Mouse (Mus musculus): ENCODE measurements around the gene Magi2. TPM values are rescaled to one million over a fixed set of nuclear protein-coding genes. Genes with fewer than 3 reads are reported as not detected.

Magi2 gene
- polyA plus RNA-seq, 1 experiment from 2014 or later: 3.0 TPM

GRCm38 (mm10) chr5:20671826-20672225, 1445.0 kb downstream of the Magi2 start:
- no peak overlapping the region for H3K9ac ChIP-seq (replicated peaks; ENCODE audit: low read length)

GRCm38 (mm10) chr5:20674523-20674922, 1447.7 kb downstream of the Magi2 start:
- Histone ChIP-seq H3K4me1 (ENCODE audit: control insufficient read depth, insufficient read depth, low read length) (peaks cover 2% of the 10 kb centered on the region), H3K9me3 (replicated peaks; ENCODE audit: control insufficient read depth, low read length) (no peaks in the 10 kb centered on the region), H3K27ac (replicated peaks; ENCODE audit: low read depth, low read length) (no peak overlapping the region), H3K36me3 (replicated peaks; ENCODE audit: control insufficient read depth, insufficient read depth, low read depth, low read length) (no peaks in the 10 kb centered on the region), H3K9ac (replicated peaks; ENCODE audit: low read length) (no peak overlapping the region), H3K4me2 (ENCODE audit: low read depth, low read length) (no peak overlapping the region), H3K4me3 (ENCODE audit: low read depth, low read length) (no peak overlapping the region), H3K27me3 (ENCODE audit: control insufficient read depth, insufficient read depth, low read length) (no peaks in the 10 kb centered on the region)
- ATAC-seq (replicated peaks; ENCODE audit: insufficient number of reproducible peaks, low FRiP score, low TSS enrichment, low read depth) (no peak), DNase-seq (ENCODE audit: low spot score) (no peak)
- 64% methylated on average over 8 of the region's 8 CpGs for WGBS

More at GRCm38 (mm10) chr5:20671826-20672225, 1445.0 kb downstream of the Magi2 start:
- Histone ChIP-seq H3K4me3 (ENCODE audit: low read depth, low read length) (no peak overlapping the region), H3K27me3 (ENCODE audit: control insufficient read depth, insufficient read depth, low read length) (no peaks in the 10 kb centered on the region), H3K4me2 (ENCODE audit: low read depth, low read length) (no peak overlapping the region), H3K36me3 (replicated peaks; ENCODE audit: control insufficient read depth, insufficient read depth, low read depth, low read length) (no peaks in the 10 kb centered on the region), H3K9me3 (replicated peaks; ENCODE audit: control insufficient read depth, low read length) (no peaks in the 10 kb centered on the region), H3K27ac (replicated peaks; ENCODE audit: low read depth, low read length) (no peak overlapping the region), H3K4me1 (ENCODE audit: control insufficient read depth, insufficient read depth, low read length) (peaks cover 2% of the 10 kb centered on the region)
- WGBS: 45% methylated on average over 1 of the region's 1 CpGs
- DNase-seq (ENCODE audit: low spot score): no peak
- ATAC-seq (replicated peaks; ENCODE audit: insufficient number of reproducible peaks, low FRiP score, low TSS enrichment, low read depth): no peak

GRCm38 (mm10) chr5:20675163-20675665, 1448.4 kb downstream of the Magi2 start:
- ATAC-seq (replicated peaks; ENCODE audit: insufficient number of reproducible peaks, low FRiP score, low TSS enrichment, low read depth): no peak
- H3K27me3 ChIP-seq (ENCODE audit: control insufficient read depth, insufficient read depth, low read length): no peaks in the 10 kb centered on the region
- H3K27ac ChIP-seq (replicated peaks; ENCODE audit: low read depth, low read length): no peak overlapping the region
- no peak overlapping the region for H3K9ac ChIP-seq (replicated peaks; ENCODE audit: low read length)
- H3K36me3 ChIP-seq (replicated peaks; ENCODE audit: control insufficient read depth, insufficient read depth, low read depth, low read length): no peaks in the 10 kb centered on the region
- peaks cover 2% of the 10 kb centered on the region for H3K4me1 ChIP-seq (ENCODE audit: control insufficient read depth, insufficient read depth, low read length)
- H3K4me2 ChIP-seq (ENCODE audit: low read depth, low read length): no peak overlapping the region
- H3K9me3 ChIP-seq (replicated peaks; ENCODE audit: control insufficient read depth, low read length): no peaks in the 10 kb centered on the region
- H3K4me3 ChIP-seq (ENCODE audit: low read depth, low read length): no peak overlapping the region
- DNase-seq (ENCODE audit: low spot score): no peak

- no peaks in the 10 kb centered on the region for H3K36me3 ChIP-seq (replicated peaks; ENCODE audit: control insufficient read depth, insufficient read depth, low read depth, low read length)
- ATAC-seq (replicated peaks; ENCODE audit: insufficient number of reproducible peaks, low FRiP score, low TSS enrichment, low read depth) (peak; percentile 72), DNase-seq (ENCODE audit: low spot score) (peak; percentile 73)
- H3K4me3 ChIP-seq (ENCODE audit: low read depth, low read length): no peak overlapping the region
- H3K4me2 ChIP-seq (ENCODE audit: low read depth, low read length): no peak overlapping the region
- 9% methylated on average over 7 of the region's 7 CpGs for WGBS
- H3K27me3 ChIP-seq (ENCODE audit: control insufficient read depth, insufficient read depth, low read length): no peaks in the 10 kb centered on the region
- peaks cover 2% of the 10 kb centered on the region for H3K4me1 ChIP-seq (ENCODE audit: control insufficient read depth, insufficient read depth, low read length)
- H3K9ac ChIP-seq (replicated peaks; ENCODE audit: low read length): no peak overlapping the region
- H3K27ac ChIP-seq (replicated peaks; ENCODE audit: low read depth, low read length): no peak overlapping the region
- H3K9me3 ChIP-seq (replicated peaks; ENCODE audit: control insufficient read depth, low read length): no peaks in the 10 kb centered on the region
Measured at GRCm38 (mm10) chr5:20676193-20676871, 1449.5 kb downstream of the Magi2 start.

- 54% methylated on average over 3 of the region's 3 CpGs for WGBS
- no peak for DNase-seq (ENCODE audit: low spot score)
- no peak overlapping the region for H3K9ac ChIP-seq (replicated peaks; ENCODE audit: low read length)
- no peak for ATAC-seq (replicated peaks; ENCODE audit: insufficient number of reproducible peaks, low FRiP score, low TSS enrichment, low read depth)
- H3K4me2 ChIP-seq (ENCODE audit: low read depth, low read length): no peak overlapping the region
- H3K4me3 ChIP-seq (ENCODE audit: low read depth, low read length): no peak overlapping the region
- no peaks in the 10 kb centered on the region for H3K27me3 ChIP-seq (ENCODE audit: control insufficient read depth, insufficient read depth, low read length)
- H3K9me3 ChIP-seq (replicated peaks; ENCODE audit: control insufficient read depth, low read length): no peaks in the 10 kb centered on the region
- H3K4me1 ChIP-seq (ENCODE audit: control insufficient read depth, insufficient read depth, low read length): peaks cover 2% of the 10 kb centered on the region
- no peak overlapping the region for H3K27ac ChIP-seq (replicated peaks; ENCODE audit: low read depth, low read length)
- no peaks in the 10 kb centered on the region for H3K36me3 ChIP-seq (replicated peaks; ENCODE audit: control insufficient read depth, insufficient read depth, low read depth, low read length)
Measured at GRCm38 (mm10) chr5:20677246-20677645, 1450.4 kb downstream of the Magi2 start.

GRCm38 (mm10) chr5:20678573-20678972, 1451.7 kb downstream of the Magi2 start:
- Histone ChIP-seq H3K9ac (replicated peaks; ENCODE audit: low read length) (no peak overlapping the region), H3K27ac (replicated peaks; ENCODE audit: low read depth, low read length) (no peak overlapping the region), H3K4me2 (ENCODE audit: low read depth, low read length) (no peak overlapping the region), H3K9me3 (replicated peaks; ENCODE audit: control insufficient read depth, low read length) (no peaks in the 10 kb centered on the region), H3K36me3 (replicated peaks; ENCODE audit: control insufficient read depth, insufficient read depth, low read depth, low read length) (no peaks in the 10 kb centered on the region), H3K4me3 (ENCODE audit: low read depth, low read length) (no peak overlapping the region), H3K27me3 (ENCODE audit: control insufficient read depth, insufficient read depth, low read length) (no peaks in the 10 kb centered on the region), H3K4me1 (ENCODE audit: control insufficient read depth, insufficient read depth, low read length) (peaks cover 2% of the 10 kb centered on the region)
- ATAC-seq (replicated peaks; ENCODE audit: insufficient number of reproducible peaks, low FRiP score, low TSS enrichment, low read depth): no peak
- WGBS: 40% methylated on average over 3 of the region's 3 CpGs
- DNase-seq (ENCODE audit: low spot score): peak; percentile 32

GRCm38 (mm10) chr5:20679920-20680319, 1453.1 kb downstream of the Magi2 start:
- H3K36me3 ChIP-seq (replicated peaks; ENCODE audit: control insufficient read depth, insufficient read depth, low read depth, low read length): no peaks in the 10 kb centered on the region
- no peak overlapping the region for H3K4me3 ChIP-seq (ENCODE audit: low read depth, low read length)
- H3K27ac ChIP-seq (replicated peaks; ENCODE audit: low read depth, low read length): no peak overlapping the region
- WGBS: 89% methylated on average over 6 of the region's 6 CpGs
- DNase-seq (ENCODE audit: low spot score): no peak
- no peaks in the 10 kb centered on the region for H3K9me3 ChIP-seq (replicated peaks; ENCODE audit: control insufficient read depth, low read length)
- no peaks in the 10 kb centered on the region for H3K4me1 ChIP-seq (ENCODE audit: control insufficient read depth, insufficient read depth, low read length)
- H3K9ac ChIP-seq (replicated peaks; ENCODE audit: low read length): no peak overlapping the region
- H3K4me2 ChIP-seq (ENCODE audit: low read depth, low read length): no peak overlapping the region
- no peaks in the 10 kb centered on the region for H3K27me3 ChIP-seq (ENCODE audit: control insufficient read depth, insufficient read depth, low read length)
- ATAC-seq (replicated peaks; ENCODE audit: insufficient number of reproducible peaks, low FRiP score, low TSS enrichment, low read depth): no peak

GRCm38 (mm10) chr5:20680833-20681530, 1454.1 kb downstream of the Magi2 start:
- H3K36me3 ChIP-seq (replicated peaks; ENCODE audit: control insufficient read depth, insufficient read depth, low read depth, low read length): no peaks in the 10 kb centered on the region
- H3K9me3 ChIP-seq (replicated peaks; ENCODE audit: control insufficient read depth, low read length): no peaks in the 10 kb centered on the region
- 87% methylated on average over 15 of the region's 15 CpGs for WGBS
- ATAC-seq (replicated peaks; ENCODE audit: insufficient number of reproducible peaks, low FRiP score, low TSS enrichment, low read depth) (no peak), DNase-seq (ENCODE audit: low spot score) (no peak)
- no peak overlapping the region for H3K9ac ChIP-seq (replicated peaks; ENCODE audit: low read length)
- no peak overlapping the region for H3K4me2 ChIP-seq (ENCODE audit: low read depth, low read length)
- no peaks in the 10 kb centered on the region for H3K27me3 ChIP-seq (ENCODE audit: control insufficient read depth, insufficient read depth, low read length)
- no peaks in the 10 kb centered on the region for H3K4me1 ChIP-seq (ENCODE audit: control insufficient read depth, insufficient read depth, low read length)
- no peak overlapping the region for H3K4me3 ChIP-seq (ENCODE audit: low read depth, low read length)
- no peak overlapping the region for H3K27ac ChIP-seq (replicated peaks; ENCODE audit: low read depth, low read length)
